Mouse (Mus musculus) right cerebral cortex, postnatal 36 days (tissue): ENCODE results near the gene Vsig10.
"Not testable (repeated sequence)": the region's sequence is repeated elsewhere in the genome, so short reads cannot be mapped to it uniquely, and the experiment has no call there.

Experiments
- DNase-seq, 2 experiments: peaks; one replicate each; pipeline ENCODE4 v3.0.0; 2022; ENCODE audit warnings: low spot score in 2 of 2, mixed read lengths in 1 of 2

Vsig10 gene

DNA sequence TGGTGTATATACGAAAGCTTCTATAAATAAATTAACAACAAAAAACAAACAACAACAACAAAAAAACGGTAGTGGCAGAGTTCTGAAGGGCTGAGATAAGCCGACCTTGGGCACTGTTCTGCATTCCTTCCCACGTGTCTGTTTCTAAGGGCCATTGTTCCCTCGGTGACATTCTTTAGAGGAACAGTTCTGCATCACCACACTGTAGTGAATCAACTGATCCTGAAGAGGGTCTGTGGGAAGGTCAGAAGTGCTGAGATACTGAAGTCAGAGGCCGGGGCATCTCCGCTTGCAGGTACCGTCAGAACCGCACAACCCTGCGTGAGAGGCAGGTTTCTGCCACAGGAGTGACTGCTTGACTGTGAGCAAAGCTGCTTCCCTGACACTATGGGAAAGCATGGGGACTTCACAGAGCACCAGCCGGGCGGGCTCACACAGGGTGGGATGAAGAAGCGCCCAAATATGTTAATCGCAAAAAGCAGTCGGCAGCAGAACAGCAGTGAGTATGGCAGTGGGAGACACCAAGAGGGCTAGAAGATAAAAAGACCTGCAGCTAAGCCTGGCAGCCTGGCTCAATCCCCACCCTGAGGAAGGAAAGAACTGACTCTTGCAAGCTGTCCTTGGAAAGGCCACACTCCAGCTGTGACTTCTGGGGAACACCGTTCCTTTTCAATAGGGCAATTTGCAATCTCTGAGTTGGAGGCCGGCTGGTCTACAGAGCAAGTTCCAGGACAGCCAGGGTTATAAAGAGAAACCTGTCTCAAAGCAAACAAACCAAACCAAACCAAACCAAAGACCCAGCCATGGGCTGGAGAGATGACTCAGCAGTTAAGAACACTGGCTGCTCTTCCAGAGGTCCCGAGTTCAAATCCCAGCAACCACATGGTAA, 14.9 kb upstream of the Vsig10 start:
- DNase-seq: no peak

GRCm38 (mm10) chr5:117304947-117305346, 13.9 kb upstream of the Vsig10 start:
- DNase-seq: peak; percentile 39 to 54

GRCm38 (mm10) chr5:117305754-117306153, 13.1 kb upstream of the Vsig10 start:
- DNase-seq: no peak

GRCm38 (mm10) chr5:117306826-117307225, 12.1 kb upstream of the Vsig10 start:
- no peak for DNase-seq

DNA sequence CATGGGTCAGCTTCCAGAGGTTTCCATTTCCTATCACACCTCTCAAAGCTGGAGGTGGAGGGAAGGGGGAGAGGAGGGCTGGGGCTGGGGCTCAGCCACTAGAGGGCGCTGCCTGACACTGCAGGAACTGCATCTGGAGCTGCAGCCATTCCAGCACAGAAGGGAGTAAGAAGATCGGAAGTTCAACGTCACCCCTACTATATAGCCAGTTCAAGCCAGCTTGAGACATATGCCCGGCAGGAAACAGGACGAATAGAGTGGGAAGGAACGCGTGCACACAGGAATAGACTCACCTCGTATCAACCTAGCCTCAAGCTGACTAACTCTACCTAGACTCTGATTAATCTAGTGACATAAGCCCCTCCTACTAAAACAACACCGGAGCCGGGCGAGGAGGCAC, 11.2 kb upstream of the Vsig10 start:
- peak in 1 of 2 experiments; percentile 14 for DNase-seq

- no peak for DNase-seq
Measured at GRCm38 (mm10) chr5:117313420-117313819, 5.5 kb upstream of the Vsig10 start.

- DNase-seq: no peak
Measured at GRCm38 (mm10) chr5:117313909-117314308, 5.0 kb upstream of the Vsig10 start.

- no peak for DNase-seq
Measured at GRCm38 (mm10) chr5:117314587-117315428, 4.1 kb upstream of the Vsig10 start.

- DNase-seq: no peak
Measured at GRCm38 (mm10) chr5:117323751-117324150, 4.9 kb downstream of the Vsig10 start.

GRCm38 (mm10) chr5:117326408-117326807, 7.5 kb downstream of the Vsig10 start:
- DNase-seq: no peak

DNA sequence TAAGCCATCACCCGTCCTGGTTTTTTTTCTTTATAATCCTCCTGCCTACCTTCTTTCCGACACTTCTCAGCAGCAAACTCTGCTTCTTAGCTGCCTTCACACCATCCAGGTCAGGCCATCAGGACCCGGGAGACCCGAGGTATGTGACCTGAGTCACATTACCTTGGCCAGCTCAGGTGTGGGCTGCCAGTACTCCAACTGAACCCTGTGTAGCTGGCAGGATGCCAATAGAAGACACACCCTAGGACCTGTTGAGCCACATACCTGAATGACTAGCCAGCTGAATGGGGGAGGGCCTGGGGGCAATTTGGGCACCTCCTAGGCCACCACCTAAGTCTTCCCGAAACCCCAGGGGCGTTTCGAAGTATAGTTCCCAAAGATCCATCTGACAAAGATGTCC, 11.6 kb downstream of the Vsig10 start:
- DNase-seq: no peak

DNA sequence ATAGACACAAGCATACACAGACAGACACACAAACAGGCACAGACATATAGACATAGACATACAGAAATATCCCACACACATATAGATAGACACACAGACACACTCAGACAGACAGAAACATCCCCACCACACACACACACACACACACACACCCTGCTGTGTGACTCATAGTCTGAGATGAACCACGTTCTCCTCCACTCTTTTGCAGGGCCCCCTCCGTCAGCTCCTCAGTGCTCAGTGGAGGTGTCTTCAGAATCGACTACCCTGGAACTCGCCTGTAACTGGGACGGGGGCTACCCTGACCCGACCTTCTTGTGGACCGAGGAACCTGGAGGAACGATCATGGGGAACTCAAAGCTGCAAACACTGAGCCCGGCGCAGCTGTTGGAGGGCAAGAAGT, 19.1 kb downstream of the Vsig10 start:
- no peak for DNase-seq

DNA sequence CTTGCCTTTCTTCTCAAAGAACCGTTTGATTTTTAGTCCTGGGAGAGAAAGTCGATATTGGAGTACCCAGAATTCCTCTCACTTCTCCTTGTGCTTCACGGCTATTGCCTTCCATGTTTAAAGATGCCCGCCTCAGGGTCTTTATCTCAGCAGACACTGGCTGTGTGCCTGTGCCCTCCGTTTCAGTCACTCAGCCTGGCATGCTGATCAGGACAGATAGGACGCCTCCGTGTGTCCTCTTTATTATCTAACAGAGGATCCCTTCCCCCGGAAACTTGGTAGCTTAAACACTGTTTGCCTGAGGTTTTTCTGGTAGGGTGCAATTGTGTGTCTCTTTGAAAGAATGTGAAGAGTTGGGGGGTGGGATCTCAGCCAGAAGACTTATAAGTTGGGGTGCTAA, 19.6 kb downstream of the Vsig10 start:
- DNase-seq: no peak

GRCm38 (mm10) chr5:117340081-117340480, 21.2 kb downstream of the Vsig10 start:
- no peak for DNase-seq

GRCm38 (mm10) chr5:117341896-117342295, 23.0 kb downstream of the Vsig10 start:
- DNase-seq: no peak

DNA sequence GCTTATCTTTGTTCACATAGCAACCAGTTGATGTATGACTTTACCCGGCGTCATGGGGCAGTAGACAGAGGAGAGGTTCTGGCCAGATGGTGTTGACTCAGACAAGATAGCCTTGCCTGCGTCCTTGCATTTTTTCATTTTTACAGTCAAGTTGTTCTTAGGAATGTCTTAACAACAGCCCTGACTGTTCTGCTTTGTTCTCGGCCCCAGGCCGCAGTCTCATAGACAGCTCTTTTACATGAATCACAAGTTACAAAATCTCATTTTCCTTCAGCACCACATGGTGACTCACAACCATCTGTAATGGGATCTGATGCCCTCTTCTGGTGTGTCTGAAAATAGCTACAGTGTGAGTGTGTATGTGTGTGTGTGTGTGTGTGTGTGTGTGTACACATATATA, 25.6 kb downstream of the Vsig10 start:
- DNase-seq: not testable (repeated sequence)

- DNase-seq: no peak
Measured at GRCm38 (mm10) chr5:117345432-117345976, 26.6 kb downstream of the Vsig10 start.

DNA sequence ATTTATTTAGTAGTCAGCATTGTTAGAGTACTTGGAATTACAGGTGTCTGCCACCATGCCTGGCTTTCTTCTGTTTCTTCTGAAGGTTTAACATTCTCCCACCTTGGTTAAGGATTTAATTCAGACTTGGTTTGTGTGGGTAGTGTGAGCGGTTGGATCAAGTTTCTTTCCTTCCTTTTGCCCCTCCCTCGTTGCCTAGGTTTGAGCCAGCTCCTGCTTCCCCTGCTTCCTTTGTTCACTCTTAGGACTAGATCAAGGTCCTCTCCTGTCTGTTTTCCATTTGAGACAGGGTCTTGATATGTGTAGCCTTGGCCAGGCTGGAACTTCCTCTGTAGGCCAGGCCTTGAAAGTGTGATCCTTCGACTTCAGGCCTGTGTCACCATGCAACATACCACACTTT, 27.4 kb downstream of the Vsig10 start:
- DNase-seq: no peak

GRCm38 (mm10) chr5:117347011-117347410, 28.1 kb downstream of the Vsig10 start:
- DNase-seq: no peak

- DNase-seq: no peak
Measured at GRCm38 (mm10) chr5:117347838-117348237, 29.0 kb downstream of the Vsig10 start.

DNA sequence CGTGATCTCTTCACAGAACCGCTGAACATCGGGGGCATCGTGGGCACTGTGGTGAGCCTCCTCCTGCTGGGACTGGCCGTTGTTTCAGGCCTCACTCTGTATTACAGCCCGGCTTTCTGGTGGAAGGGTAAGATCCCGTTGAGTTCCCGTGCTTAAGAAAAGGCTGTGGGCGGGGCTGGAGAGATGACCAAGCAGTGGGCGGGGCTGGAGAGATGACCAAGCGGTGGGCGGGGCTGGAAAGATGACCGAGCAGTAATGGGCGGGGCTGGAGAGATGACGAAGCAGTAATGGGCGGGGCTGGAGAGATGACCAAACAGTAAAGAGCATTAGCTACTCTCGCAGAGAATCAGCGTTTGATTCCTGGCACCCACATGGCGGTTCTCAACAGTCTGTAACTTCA, 29.4 kb downstream of the Vsig10 start:
- peak in 1 of 2 experiments; percentile 41 for DNase-seq

DNA sequence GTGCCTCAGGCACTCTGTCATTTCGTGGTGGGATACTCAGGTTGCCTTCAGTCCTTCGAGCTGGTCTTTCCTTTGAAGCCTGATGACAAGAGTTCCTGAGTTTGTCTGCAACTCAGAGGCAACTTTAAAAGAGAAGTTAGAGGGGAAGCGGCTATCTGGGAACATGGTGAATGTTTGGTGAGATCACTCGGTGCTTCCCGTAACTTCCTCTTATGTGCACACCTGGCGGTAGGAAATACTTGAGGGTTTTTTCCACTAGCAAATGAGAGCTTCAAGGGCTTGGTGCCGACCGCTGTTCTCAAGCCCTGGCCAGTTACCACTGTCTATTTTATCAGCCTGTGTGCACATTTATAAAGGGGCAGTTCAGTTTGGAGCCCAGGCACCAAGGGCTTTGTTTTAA, 35.2 kb downstream of the Vsig10 start:
- DNase-seq: no peak
